Mouse (Mus musculus): ENCODE data around the gene Adamts13. TPM values are rescaled to one million over a fixed set of nuclear protein-coding genes. Genes with fewer than 3 reads are reported as not detected.

Gene Adamts13
- total RNA-seq, 1 experiment = not detected

GRCm38 (mm10) chr2:27028437-27029015 is 55.3 kb downstream of the Adamts13 start:
- Histone ChIP-seq H3K4me1 (ENCODE audit: control insufficient read depth in 2 of 2, insufficient read depth in 2 of 2, low read length in 2 of 2, poor library complexity in 1 of 2) (peaks cover 1 to 3% of the 10 kb centered on the region in 2 experiments; a peak in 1 of 4 replicates), H3K9ac (ENCODE audit: insufficient read depth, low read depth, low read length, poor library complexity, severe bottlenecking) (no peak overlapping the region), H3K4me3 (ENCODE audit: insufficient read depth in 1 of 2, low read depth in 1 of 2, low read length in 2 of 2, poor library complexity in 1 of 2, severe bottlenecking in 1 of 2) (no peak overlapping the region; a peak in 1 of 4 replicates), H3K36me3 (ENCODE audit: control insufficient read depth, insufficient read depth, low read length, poor library complexity, severe bottlenecking) (no peaks in the 10 kb centered on the region), H3K27ac (ENCODE audit: insufficient read depth, low read depth, low read length, poor library complexity, severe bottlenecking) (no peak overlapping the region), H3K9me3 (ENCODE audit: control insufficient read depth, insufficient read depth, low read depth, low read length) (no peaks in the 10 kb centered on the region)
- TF ChIP-seq HCFC1 (IDR thresholded peaks at IDR 0.05; ENCODE audit: borderline replicate concordance, insufficient read depth, low read length) = no peak
- TF ChIP-seq ZC3H11A (IDR thresholded peaks at IDR 0.05; ENCODE audit: borderline replicate concordance, low read depth, low read length) = no peak
- no peak for DNase-seq (ENCODE audit: low read depth, low spot score)
- in situ Hi-C loops (cut with MboI; ENCODE audit: low sequenced_read_pairs in 2 of 2, unreplicated experiment in 2 of 2) = no loop called here

DNA sequence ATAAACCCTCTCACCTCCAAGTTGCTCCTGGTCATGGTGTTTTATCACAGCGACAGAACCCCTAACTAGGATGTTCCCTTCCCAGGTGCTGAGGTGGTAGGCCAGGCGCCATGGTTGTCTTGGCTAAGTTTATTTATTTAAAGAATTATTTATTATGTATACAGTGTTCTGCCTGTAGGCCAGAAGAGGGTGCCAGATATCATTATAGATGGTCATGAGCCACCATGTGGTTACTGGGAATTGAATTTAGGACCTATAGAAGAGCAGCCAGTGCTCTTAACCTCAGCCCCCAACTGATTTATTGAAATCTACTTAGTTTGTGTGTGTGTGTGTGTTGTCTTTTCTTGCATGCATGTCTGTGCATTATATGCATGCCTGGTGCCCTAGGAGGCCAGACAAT is 59.1 kb downstream of the Adamts13 start:
- in situ Hi-C loops (cut with MboI; ENCODE audit: low sequenced_read_pairs in 2 of 2, unreplicated experiment in 2 of 2) = no loop called here
- DNase-seq (ENCODE audit: low read depth, low spot score) = no peak
- no peak overlapping the region for H3K4me3 ChIP-seq (ENCODE audit: insufficient read depth in 1 of 2, low read depth in 1 of 2, low read length in 2 of 2, poor library complexity in 1 of 2, severe bottlenecking in 1 of 2)
- H3K4me1 ChIP-seq (ENCODE audit: control insufficient read depth in 2 of 2, insufficient read depth in 2 of 2, low read length in 2 of 2, poor library complexity in 1 of 2) = peaks cover 1 to 5% of the 10 kb centered on the region in 2 experiments; a peak in 2 of 4 replicates
- TF ChIP-seq MAFK (IDR thresholded peaks at IDR 0.05; ENCODE audit: insufficient read depth, low read depth, low read length) (no peak), ZC3H11A (IDR thresholded peaks at IDR 0.05; ENCODE audit: borderline replicate concordance, low read depth, low read length) (no peak), HCFC1 (IDR thresholded peaks at IDR 0.05; ENCODE audit: borderline replicate concordance, insufficient read depth, low read length) (no peak), CHD2 (IDR thresholded peaks at IDR 0.05; ENCODE audit: low read depth, low read length) (no peak), ZNF384 (IDR thresholded peaks at IDR 0.05; ENCODE audit: low read depth, low read length) (no peak)
- H3K27ac ChIP-seq (ENCODE audit: insufficient read depth, low read depth, low read length, poor library complexity, severe bottlenecking) = no peak overlapping the region
- H3K36me3 ChIP-seq (ENCODE audit: control insufficient read depth, insufficient read depth, low read length, poor library complexity, severe bottlenecking) = no peaks in the 10 kb centered on the region
- no peak overlapping the region for H3K9ac ChIP-seq (ENCODE audit: insufficient read depth, low read depth, low read length, poor library complexity, severe bottlenecking)
- H3K9me3 ChIP-seq (ENCODE audit: control insufficient read depth, insufficient read depth, low read depth, low read length) = no peaks in the 10 kb centered on the region

GRCm38 (mm10) chr2:27036003-27036402 is 62.8 kb downstream of the Adamts13 start:
- DNase-seq (ENCODE audit: low read depth, low spot score) = no peak
- in situ Hi-C loops (cut with MboI; ENCODE audit: low sequenced_read_pairs in 2 of 2, unreplicated experiment in 2 of 2) = no loop called here
- no peak overlapping the region for H3K4me3 ChIP-seq (ENCODE audit: insufficient read depth in 1 of 2, low read depth in 1 of 2, low read length in 2 of 2, poor library complexity in 1 of 2, severe bottlenecking in 1 of 2)
- H3K36me3 ChIP-seq (ENCODE audit: control insufficient read depth, insufficient read depth, low read length, poor library complexity, severe bottlenecking) = no peaks in the 10 kb centered on the region
- no peak overlapping the region for H3K27ac ChIP-seq (ENCODE audit: insufficient read depth, low read depth, low read length, poor library complexity, severe bottlenecking)
- no peak overlapping the region for H3K9ac ChIP-seq (ENCODE audit: insufficient read depth, low read depth, low read length, poor library complexity, severe bottlenecking)
- no peaks in the 10 kb centered on the region for H3K9me3 ChIP-seq (ENCODE audit: control insufficient read depth, insufficient read depth, low read depth, low read length)
- TF ChIP-seq ZC3H11A (IDR thresholded peaks at IDR 0.05; ENCODE audit: borderline replicate concordance, low read depth, low read length) (no peak), ZNF384 (IDR thresholded peaks at IDR 0.05; ENCODE audit: low read depth, low read length) (no peak), HCFC1 (IDR thresholded peaks at IDR 0.05; ENCODE audit: borderline replicate concordance, insufficient read depth, low read length) (no peak), MAFK (IDR thresholded peaks at IDR 0.05; ENCODE audit: insufficient read depth, low read depth, low read length) (no peak), CHD2 (IDR thresholded peaks at IDR 0.05; ENCODE audit: low read depth, low read length) (no peak)
- peaks cover 1 to 2% of the 10 kb centered on the region in 2 experiments; a peak in 1 of 4 replicates for H3K4me1 ChIP-seq (ENCODE audit: control insufficient read depth in 2 of 2, insufficient read depth in 2 of 2, low read length in 2 of 2, poor library complexity in 1 of 2)

DNA sequence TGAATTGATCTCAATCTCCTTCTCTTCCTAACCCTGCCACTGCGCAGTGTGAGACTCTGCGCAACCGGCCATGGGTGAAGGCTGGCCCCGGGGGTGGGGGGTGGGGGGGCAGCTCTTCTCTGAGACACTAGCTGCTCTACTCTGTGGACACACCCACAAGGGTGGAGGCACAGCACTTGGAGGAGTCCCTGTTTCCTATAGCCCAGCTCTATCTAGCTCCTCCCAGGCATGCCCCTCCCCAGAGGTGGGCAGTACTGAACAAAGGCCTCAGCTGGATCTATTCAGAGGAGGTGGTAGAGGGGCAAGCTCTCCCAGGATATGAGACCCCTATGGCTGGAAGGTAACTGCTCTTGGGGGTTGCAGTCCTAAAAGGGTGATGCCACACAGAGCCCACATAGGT is 63.8 kb downstream of the Adamts13 start:
- in situ Hi-C loops (cut with MboI; ENCODE audit: low sequenced_read_pairs in 2 of 2, unreplicated experiment in 2 of 2) = no loop called here
- TF ChIP-seq CHD2 (IDR thresholded peaks at IDR 0.05; ENCODE audit: low read depth, low read length) (no peak), ZC3H11A (IDR thresholded peaks at IDR 0.05; ENCODE audit: borderline replicate concordance, low read depth, low read length) (no peak), MAFK (IDR thresholded peaks at IDR 0.05; ENCODE audit: insufficient read depth, low read depth, low read length) (no peak), ZNF384 (IDR thresholded peaks at IDR 0.05; ENCODE audit: low read depth, low read length) (no peak), HCFC1 (IDR thresholded peaks at IDR 0.05; ENCODE audit: borderline replicate concordance, insufficient read depth, low read length) (no peak)

More for the DNA sequence above, 63.8 kb downstream of the Adamts13 start:
- Histone ChIP-seq H3K9me3 (ENCODE audit: control insufficient read depth, insufficient read depth, low read depth, low read length) (no peaks in the 10 kb centered on the region), H3K9ac (ENCODE audit: insufficient read depth, low read depth, low read length, poor library complexity, severe bottlenecking) (no peak overlapping the region), H3K36me3 (ENCODE audit: control insufficient read depth, insufficient read depth, low read length, poor library complexity, severe bottlenecking) (no peaks in the 10 kb centered on the region), H3K4me1 (ENCODE audit: control insufficient read depth in 2 of 2, insufficient read depth in 2 of 2, low read length in 2 of 2, poor library complexity in 1 of 2) (peaks cover under 1 to 2% of the 10 kb centered on the region in 2 experiments; a peak in 1 of 4 replicates), H3K4me3 (ENCODE audit: insufficient read depth in 1 of 2, low read depth in 1 of 2, low read length in 2 of 2, poor library complexity in 1 of 2, severe bottlenecking in 1 of 2) (no peak overlapping the region), H3K27ac (ENCODE audit: insufficient read depth, low read depth, low read length, poor library complexity, severe bottlenecking) (no peak overlapping the region)
- no peak for DNase-seq (ENCODE audit: low read depth, low spot score)

All from ES-E14 (cell line).